Mouse (Mus musculus): ENCODE measurements around the gene Ubtf.

DNA sequence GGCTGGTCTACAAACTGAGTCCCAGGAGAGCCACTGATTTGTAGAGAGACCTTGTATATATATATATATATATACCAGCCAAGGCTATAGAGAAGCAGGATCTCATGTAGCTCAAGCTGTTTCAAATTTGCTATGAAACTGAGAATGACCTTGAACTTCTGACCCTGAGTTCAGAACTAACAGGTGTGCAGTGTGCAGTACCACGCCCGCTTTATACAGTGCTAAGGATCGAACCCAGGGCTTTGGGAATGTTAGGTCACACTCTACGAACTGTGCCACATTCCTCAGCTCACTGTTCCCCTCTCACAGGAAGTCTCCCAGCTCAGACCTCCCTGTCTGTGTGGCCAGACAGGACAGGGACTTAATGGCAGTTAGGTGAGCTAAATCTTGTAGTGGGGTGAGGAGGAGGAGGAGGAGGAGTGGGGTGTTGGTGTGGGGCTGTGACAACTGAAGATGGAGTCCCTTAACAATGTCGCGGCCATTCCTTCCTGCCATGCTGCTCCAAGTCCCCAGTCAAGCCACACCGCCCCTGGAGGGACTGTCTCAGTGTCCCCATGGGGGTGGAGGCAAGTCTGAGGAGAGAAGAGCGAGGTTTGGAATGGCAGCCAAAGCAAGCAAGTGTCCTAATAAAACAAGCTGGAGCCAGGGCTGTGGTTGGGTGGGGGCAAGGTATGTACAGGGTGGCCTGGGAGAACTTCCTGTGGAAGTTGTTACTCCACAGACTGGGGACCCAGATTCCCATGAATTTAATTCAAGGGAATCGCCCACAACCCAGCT, 48.1 kb upstream of the Ubtf start:
- TF ChIP-seq EP300 (IDR thresholded peaks at IDR 0.05; ENCODE audit: insufficient read depth, low read depth, low read length): no peak
- no peak for TF ChIP-seq CTCF (IDR thresholded peaks at IDR 0.05)
- no peak for TF ChIP-seq POLR2A (IDR thresholded peaks at IDR 0.05; ENCODE audit: insufficient read depth, low read depth, low read length)
